Mouse (Mus musculus) liver, embryonic 16.5 days (tissue): ENCODE measurements at regions not wholly inside any gene's neighbourhood (a gene's known extent, or its start where the extent isn't known, plus 50 kb on each side); places are given as distances from the start of the nearest gene placed in this dataset.
"Not testable (repeated sequence)": the region's sequence is repeated elsewhere in the genome, so short reads cannot be mapped to it uniquely, and the experiment has no call there.

Experiments
- ATAC-seq: fragments of 200-750 bp; cut with Nextera tagmentation; 2 replicates; pipeline ENCODE4 v1.8.0; 2017; ENCODE audit warnings: low read depth, mild to moderate bottlenecking, moderate number of reproducible peaks, moderate library complexity
- H3K27ac ChIP-seq: fragments of 300-500 bp; sonication (generic); 2 replicates; pipeline ENCODE4 v1.5.1; 2014; ENCODE audit warnings: mild to moderate bottlenecking, low read length
- H3K27me3 ChIP-seq: fragments of 300-500 bp; sonication (generic); 2 replicates; pipeline ENCODE4 v1.6.1; 2014; ENCODE audit warnings: low read depth, low read length, mixed read lengths; ENCODE audit not compliant: control insufficient read depth, insufficient read depth
- H3K36me3 ChIP-seq: fragments of 300-500 bp; sonication (generic); 2 replicates; pipeline ENCODE4 v1.6.1; 2014; ENCODE audit warnings: mild to moderate bottlenecking; ENCODE audit not compliant: control insufficient read depth, insufficient read depth
- H3K4me1 ChIP-seq: fragments of 300-500 bp; sonication (generic); 2 replicates; pipeline ENCODE4 v1.6.1; 2014; ENCODE audit warnings: low read depth, low read length, mixed read lengths; ENCODE audit not compliant: control insufficient read depth
- H3K4me2 ChIP-seq: fragments of 300-500 bp; sonication (generic); 2 replicates; pipeline ENCODE4 v1.6.1; 2014; ENCODE audit warnings: low read depth, low read length, mixed read lengths
- H3K4me3 ChIP-seq: fragments of 300-500 bp; sonication (generic); 2 replicates; pipeline ENCODE4 v1.5.1; 2014; ENCODE audit warnings: low read depth, mild to moderate bottlenecking, low read length
- H3K9ac ChIP-seq: fragments of 300-500 bp; sonication (generic); 2 replicates; pipeline ENCODE4 v1.6.1; 2014; ENCODE audit warnings: low read depth, low read length
- H3K9me3 ChIP-seq: fragments of 300-500 bp; sonication (generic); replicated peaks from 2 replicates; pipeline ENCODE4 v1.6.1; 2016; ENCODE audit warnings: low read length; ENCODE audit not compliant: control insufficient read depth
- WGBS: fragments of 180-500 bp; shearing (Covaris S2); extraction: QIAGEN DNeasy Blood & Tissue Kit; methylation state at CpG from one replicate; pipeline ENCODE4 v1.1.7; 2014; ENCODE audit not compliant: insufficient replicate concordance; 5-methylcytosine and 5-hydroxymethylcytosine counted together

DNA sequence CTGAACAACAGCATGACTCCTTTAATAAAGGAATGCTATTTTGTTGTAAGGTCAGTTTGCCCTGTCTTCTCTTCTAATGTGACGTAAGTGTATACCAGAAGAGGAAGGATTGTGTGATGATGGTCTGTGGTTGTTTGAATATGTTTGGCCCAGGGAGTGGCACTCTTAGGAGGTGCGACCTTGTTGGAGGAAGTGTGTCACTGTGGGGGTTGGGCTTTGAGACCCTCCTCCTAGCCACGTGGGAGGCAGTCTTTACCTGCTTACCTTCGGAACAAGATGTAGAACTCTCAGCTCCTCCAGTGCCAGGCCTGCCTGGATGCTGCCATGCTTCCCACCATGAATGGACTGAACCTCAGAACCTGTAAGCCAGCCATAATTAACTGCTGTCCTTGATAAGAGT is 78.9 kb upstream of the 1110032F04Rik start:
- Histone ChIP-seq H3K4me1 (no peaks in the 10 kb centered on the region), H3K4me3 (no peak overlapping the region), H3K9me3 (no peaks in the 10 kb centered on the region), H3K4me2 (no peak overlapping the region), H3K27me3 (no peaks in the 10 kb centered on the region), H3K36me3 (no peaks in the 10 kb centered on the region), H3K9ac (no peak overlapping the region), H3K27ac (no peak overlapping the region)
- ATAC-seq = no peak
- WGBS = 70% methylated on average over 4 of the region's 4 CpGs

DNA sequence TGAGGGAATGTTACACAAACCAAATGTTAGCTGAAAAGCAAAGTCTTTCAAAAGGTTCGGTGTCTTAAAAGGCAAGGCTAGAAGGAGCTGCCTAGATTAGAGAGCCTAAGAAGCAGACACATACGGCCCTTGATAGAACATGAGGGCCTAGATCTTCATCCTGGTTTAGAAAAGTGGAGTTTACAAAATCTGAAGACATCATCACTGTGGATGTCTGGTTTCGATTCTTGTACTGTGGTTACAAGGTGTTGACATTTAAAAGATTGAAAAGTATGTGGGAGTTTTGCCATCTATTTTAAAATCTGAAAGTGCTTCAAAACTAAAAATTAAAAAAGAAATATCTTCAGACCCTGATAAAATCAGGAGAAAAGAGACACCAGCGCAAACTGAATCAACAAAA is 76.5 kb upstream of the 1110032F04Rik start:
- WGBS = 64% methylated on average over 4 of the region's 4 CpGs
- H3K4me3 ChIP-seq = no peak overlapping the region
- H3K36me3 ChIP-seq = no peaks in the 10 kb centered on the region
- no peaks in the 10 kb centered on the region for H3K27me3 ChIP-seq
- H3K4me1 ChIP-seq = no peaks in the 10 kb centered on the region
- no peak for ATAC-seq
- H3K4me2 ChIP-seq = no peak overlapping the region
- no peak overlapping the region for H3K9ac ChIP-seq
- H3K27ac ChIP-seq = no peak overlapping the region
- H3K9me3 ChIP-seq = no peaks in the 10 kb centered on the region

DNA sequence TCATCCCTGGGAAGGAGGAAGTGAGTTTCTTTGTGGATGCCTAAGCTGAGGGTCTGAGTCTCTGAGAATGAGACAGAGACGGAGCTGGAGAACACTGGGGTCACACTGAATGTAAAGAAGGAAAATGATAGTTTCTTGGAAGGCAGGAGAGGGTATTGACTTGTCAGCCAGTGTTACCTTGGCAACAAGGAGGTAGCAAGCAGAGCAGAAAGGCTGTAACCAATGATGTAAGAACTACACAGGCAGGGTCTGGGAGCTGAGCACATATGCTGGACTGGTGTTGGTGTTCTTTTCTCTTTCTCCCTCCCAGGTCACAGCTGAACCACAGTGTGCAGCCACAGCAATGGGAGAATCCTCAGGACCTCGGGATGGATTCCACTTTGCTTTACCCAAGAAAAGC is 75.5 kb upstream of the 1110032F04Rik start:
- Histone ChIP-seq H3K27ac (no peak overlapping the region), H3K4me1 (no peaks in the 10 kb centered on the region), H3K4me3 (no peak overlapping the region), H3K9ac (no peak overlapping the region), H3K9me3 (no peaks in the 10 kb centered on the region), H3K4me2 (no peak overlapping the region), H3K27me3 (no peaks in the 10 kb centered on the region), H3K36me3 (no peaks in the 10 kb centered on the region)
- WGBS = 45% methylated on average over 2 of the region's 2 CpGs
- no peak for ATAC-seq

GRCm38 (mm10) chr3:68794380-68795014 is 74.9 kb upstream of the 1110032F04Rik start:
- no peaks in the 10 kb centered on the region for H3K4me1 ChIP-seq
- 12% methylated on average over 4 of the region's 4 CpGs for WGBS
- no peak overlapping the region for H3K4me3 ChIP-seq
- H3K9me3 ChIP-seq = no peaks in the 10 kb centered on the region
- no peak overlapping the region for H3K27ac ChIP-seq
- no peaks in the 10 kb centered on the region for H3K27me3 ChIP-seq
- no peaks in the 10 kb centered on the region for H3K36me3 ChIP-seq
- H3K4me2 ChIP-seq = no peak overlapping the region
- ATAC-seq = no peak
- no peak overlapping the region for H3K9ac ChIP-seq

DNA sequence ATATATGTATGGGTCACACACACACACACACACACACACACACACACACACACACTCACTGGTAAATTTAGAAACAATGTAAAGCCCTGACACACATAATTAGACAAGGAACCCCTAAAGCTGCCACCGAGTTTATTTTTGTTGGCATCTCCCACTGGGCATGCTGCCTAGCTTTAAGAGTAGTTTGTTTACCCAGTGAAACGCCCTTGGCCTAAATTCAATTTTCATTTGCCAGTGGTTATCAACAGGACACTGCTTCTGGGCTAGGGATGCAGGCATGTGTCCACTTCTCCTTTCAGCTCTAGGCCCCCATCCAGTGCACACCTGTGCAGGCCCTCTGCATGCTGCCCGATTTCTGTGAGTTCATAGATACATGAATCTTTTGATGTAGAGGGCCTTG is 73.7 kb upstream of the 1110032F04Rik start:
- H3K9ac ChIP-seq = no peak overlapping the region
- 52% methylated on average over 3 of the region's 3 CpGs for WGBS
- ATAC-seq = no peak
- no peak overlapping the region for H3K27ac ChIP-seq
- H3K27me3 ChIP-seq = no peaks in the 10 kb centered on the region
- H3K4me2 ChIP-seq = no peak overlapping the region
- no peaks in the 10 kb centered on the region for H3K4me1 ChIP-seq
- no peaks in the 10 kb centered on the region for H3K36me3 ChIP-seq
- H3K9me3 ChIP-seq = no peaks in the 10 kb centered on the region
- H3K4me3 ChIP-seq = no peak overlapping the region

DNA sequence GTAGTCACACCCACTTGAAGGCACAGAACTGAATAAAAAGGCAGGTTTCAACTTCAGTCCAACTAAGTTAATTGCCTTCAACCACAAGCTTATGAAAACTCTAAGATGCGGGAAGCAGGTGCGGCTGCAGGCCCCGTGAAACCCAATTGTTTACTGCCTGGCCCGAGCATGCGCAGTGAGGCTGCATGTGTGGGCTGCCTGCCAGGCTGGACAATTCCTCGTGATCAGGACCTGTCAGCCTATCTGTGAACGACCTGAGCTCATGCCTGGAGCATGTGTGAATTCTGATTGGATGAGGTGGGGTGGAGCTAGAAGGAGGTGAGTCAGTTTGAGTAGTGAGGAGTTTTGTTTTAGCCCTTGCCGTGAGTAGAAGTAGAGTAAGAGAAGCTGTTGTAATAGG is 71.0 kb upstream of the 1110032F04Rik start:
- H3K9ac ChIP-seq, H3K4me3 ChIP-seq, H3K27ac ChIP-seq, H3K36me3 ChIP-seq, H3K9me3 ChIP-seq, H3K27me3 ChIP-seq, ATAC-seq, H3K4me1 ChIP-seq, H3K4me2 ChIP-seq: not testable (repeated sequence)
- WGBS = 72% methylated on average over 8 of the region's 8 CpGs

DNA sequence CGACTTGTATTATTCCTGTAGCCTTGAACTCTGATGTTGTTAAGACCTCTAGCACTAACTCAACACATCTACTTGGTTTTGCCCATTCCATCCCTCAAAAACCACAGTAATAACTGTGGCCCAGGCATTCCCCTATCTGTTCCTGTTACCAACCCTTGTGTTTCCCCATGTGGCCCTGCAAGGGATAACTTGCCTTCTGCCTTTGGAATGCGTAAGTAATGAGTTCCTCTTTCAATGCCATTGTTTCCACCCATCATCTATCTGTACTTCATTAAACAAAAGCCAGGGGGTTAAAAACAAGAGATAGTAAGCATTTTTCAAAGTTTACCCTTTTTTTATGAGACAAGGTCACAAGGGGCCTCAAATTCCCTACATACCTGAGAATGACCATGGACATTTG is 60.5 kb upstream of the 1110032F04Rik start:
- Histone ChIP-seq H3K4me2 (no peak overlapping the region), H3K27me3 (no peaks in the 10 kb centered on the region), H3K9me3 (no peaks in the 10 kb centered on the region), H3K27ac (no peak overlapping the region), H3K4me1 (no peaks in the 10 kb centered on the region), H3K36me3 (no peaks in the 10 kb centered on the region), H3K4me3 (no peak overlapping the region), H3K9ac (no peak overlapping the region)
- no peak for ATAC-seq
- WGBS = 47% methylated on average over 2 of the region's 2 CpGs

DNA sequence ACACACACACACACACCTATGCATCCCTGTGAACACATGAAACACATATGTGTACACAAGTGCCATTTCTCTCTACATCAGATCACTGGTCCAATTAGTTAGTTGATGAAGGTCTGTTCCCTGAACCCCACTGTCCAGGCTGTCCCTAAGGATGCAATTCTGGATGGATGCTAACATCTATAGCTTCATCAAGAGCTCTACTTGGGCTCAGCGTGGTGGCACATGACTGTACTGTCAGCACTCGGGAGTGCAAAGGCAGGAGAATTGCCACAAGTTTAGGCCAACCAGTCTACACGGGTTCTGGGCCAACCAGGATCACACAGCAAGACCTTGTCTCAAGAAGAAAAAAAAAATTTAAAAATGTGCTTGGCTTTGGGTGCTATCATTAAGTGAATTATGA is 55.9 kb upstream of the 1110032F04Rik start:
- Histone ChIP-seq H3K9me3 (no peaks in the 10 kb centered on the region), H3K36me3 (no peaks in the 10 kb centered on the region), H3K4me2 (no peak overlapping the region), H3K4me3 (no peak overlapping the region), H3K27me3 (no peaks in the 10 kb centered on the region), H3K4me1 (no peaks in the 10 kb centered on the region), H3K27ac (no peak overlapping the region), H3K9ac (no peak overlapping the region)
- no peak for ATAC-seq
- WGBS = 42% methylated on average over 3 of the region's 3 CpGs

DNA sequence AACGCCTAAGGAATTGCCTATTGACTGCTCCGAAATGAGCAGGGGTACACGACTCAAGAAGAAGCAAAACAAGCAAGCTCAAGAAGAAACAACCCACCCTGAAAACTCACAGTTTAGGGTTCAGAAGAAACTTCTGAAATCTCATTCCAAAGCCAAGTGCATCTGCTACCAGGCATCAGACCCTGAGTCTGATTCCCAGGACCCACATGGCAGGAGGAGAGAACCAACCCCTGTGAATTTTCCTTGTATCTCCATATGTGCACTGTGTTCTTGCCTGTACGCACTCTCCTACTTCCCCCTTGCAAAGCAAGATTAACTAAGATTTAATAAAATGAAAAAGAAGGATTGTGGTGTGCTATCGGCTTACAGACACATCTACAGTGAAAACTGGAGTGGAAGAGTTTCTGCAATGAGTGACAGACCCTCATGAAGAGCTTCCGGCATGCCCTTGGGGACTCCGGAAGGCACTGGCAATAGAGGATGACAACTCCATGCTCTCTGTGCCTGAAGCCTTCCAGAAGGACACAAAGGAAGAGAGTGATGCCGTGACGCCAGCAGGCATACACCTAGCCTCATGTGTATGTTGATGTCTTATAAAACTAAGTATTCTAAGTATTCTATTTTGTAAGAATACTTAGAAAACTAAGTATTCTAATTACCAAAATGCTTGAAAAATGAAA is 55.2 kb upstream of the 1110032F04Rik start:
- H3K4me3 ChIP-seq = no peak overlapping the region
- no peaks in the 10 kb centered on the region for H3K36me3 ChIP-seq
- H3K27me3 ChIP-seq = no peaks in the 10 kb centered on the region
- H3K4me2 ChIP-seq = no peak overlapping the region
- H3K9ac ChIP-seq = no peak overlapping the region
- H3K27ac ChIP-seq = no peak overlapping the region
- H3K4me1 ChIP-seq = no peaks in the 10 kb centered on the region
- WGBS = 74% methylated on average over 9 of the region's 9 CpGs
- ATAC-seq = no peak
- no peaks in the 10 kb centered on the region for H3K9me3 ChIP-seq
